Mouse (Mus musculus) thymus, adult 18-20 months (tissue): ENCODE measurements at regions not wholly inside any gene's neighbourhood (a gene's known extent, or its start where the extent isn't known, plus 50 kb on each side); places are given as distances from the start of the nearest gene placed in this dataset.
"Not testable (repeated sequence)": the region's sequence is repeated elsewhere in the genome, so short reads cannot be mapped to it uniquely, and the experiment has no call there.

ENCODE experiments used
- DNase-seq, 2 experiments: peaks; one replicate each; pipeline ENCODE4 v3.0.0; 2022; ENCODE audit warnings: mixed read lengths in 2 of 2

DNA sequence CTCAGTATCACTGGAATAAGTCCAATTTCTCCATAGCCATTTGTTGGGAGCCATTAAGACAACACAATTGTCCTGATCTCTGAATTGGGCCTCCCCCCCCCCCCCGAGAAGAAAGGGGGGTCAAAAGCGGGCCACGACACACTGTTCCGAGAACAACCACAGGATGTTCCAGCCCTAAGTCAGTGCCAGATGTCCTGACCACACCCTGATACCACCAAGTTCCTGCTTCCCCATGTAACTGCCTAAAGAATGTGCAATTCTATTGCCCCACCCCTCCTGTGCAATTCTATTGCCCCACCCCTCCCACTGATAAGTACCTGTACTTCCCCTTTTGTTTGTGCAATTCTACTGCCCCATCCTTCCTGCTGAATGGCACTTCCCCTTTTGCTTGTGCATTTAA, 80.4 kb downstream of the Enc1 start:
- DNase-seq: not testable (repeated sequence)

DNA sequence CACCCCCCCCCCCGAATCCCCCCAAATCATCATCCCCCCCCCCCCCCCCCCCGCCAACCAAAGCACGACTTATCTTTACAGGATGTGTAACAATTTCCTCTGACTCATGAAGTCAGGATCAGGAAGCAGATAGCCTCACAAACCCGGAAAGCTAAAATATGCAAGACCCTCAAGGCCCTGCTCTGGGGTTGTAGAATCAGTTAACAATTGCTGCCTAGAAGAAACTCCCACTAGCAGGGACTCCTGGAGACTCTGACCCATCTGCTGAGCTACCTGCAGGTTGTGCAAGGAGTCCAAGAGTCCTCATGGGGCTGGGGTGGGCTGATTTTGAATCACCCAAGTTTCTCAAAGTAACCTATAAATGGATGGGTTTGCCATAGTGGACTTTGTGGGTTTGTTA, 79.9 kb downstream of the Enc1 start:
- no peak for DNase-seq

DNA sequence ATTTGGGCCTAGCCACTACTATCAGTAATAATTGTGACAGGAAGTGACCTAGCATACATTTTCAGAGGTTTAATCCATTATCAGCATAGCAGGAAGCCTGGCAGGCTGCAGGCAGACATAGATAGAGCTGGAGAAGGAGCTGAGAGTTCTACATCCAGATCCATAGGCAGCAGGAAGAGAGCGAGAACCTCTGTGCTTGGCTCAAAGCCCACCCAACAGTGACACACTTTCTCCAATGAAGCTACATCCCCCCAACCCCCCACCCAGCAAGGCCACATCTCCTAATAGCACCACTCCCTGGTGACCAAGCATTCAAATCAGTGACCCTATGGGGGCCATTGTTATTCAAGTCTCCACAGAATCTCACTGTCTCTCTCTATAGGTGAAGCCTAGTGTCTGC, 79.4 kb downstream of the Enc1 start:
- no peak for DNase-seq

DNA sequence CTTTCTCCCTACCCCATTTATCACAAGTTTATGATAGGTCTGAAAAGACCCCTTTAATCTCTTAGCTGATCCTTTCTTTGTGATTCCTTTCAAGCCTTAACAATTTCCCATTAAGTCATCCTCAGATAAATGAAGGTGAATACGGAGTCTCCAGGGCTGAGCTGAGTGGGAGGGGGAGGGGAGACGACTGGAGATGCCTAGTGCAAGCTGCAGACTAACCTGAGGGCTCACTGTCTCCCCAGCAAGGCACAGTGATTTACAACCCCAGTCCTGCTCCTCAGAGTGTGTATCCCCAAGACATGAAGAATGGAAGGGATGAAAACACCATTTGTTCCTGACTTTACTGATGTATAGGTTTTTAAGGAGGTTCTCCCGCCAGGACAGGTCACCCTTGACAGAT, 76.7 kb downstream of the Enc1 start:
- no peak for DNase-seq

DNA sequence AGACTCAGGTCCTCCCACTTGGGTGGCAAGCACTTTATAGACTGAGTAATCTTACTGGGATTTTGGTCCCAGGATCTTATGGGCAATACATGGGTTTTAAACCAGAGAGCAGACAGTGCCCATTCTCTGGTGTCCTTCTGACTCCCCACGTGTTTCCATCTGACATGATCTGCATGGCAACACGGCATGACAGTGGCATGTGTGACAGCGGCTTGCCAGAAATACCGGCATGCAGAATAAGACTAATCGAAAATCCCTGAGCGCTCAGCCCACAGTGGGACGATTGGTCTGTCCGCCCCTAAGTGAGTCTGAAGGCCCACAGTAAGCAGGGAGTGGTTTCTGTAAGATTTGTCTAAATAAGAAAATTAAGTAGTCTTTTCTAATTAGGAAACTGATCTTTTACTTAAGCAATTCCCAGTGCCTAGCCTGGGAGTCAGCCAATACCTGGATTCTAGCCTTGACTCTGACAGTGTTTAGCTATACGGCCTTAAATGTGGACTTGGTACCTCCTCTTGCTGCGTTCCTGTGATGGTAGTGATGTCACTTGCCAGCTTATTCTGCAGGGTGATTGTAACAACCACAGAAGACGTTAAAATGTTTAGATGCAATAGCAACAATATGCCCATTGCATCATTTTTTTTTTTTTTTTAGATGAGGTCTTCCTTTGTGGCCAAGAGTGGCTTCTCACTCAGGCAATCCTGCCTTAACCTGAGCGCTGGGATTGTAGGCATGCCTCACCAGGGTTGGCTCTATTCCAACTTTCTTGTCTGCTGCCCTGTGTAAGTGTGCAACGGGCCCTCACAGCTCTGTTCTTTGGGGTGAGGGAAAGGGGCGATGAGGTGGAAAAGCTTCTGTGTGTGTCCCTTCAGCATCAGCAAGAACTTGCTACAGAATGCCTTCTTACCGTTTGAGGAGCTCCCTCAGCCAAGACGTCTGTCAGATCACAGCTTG, 71.8 kb downstream of the Enc1 start:
- no peak for DNase-seq

DNA sequence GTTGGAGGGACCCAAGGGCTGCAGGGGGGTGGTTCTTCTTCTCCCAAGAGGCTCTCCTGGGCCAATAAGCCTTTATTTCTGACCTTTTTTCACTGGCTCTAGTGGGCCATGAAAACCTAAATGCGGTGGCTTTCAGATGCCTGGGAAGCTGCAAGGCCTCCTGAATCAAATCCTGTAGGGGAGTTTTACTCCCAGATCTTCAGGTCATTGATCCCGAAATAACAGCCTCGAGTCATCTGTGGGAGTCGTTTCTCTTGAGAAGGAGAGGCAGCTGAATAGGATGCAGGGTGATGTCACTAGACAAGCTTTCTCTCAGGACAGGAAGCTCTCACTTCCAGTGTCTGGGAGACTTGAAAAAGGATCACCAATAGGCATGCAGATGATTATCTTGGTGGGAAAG, 70.4 kb downstream of the Enc1 start:
- DNase-seq: no peak

DNA sequence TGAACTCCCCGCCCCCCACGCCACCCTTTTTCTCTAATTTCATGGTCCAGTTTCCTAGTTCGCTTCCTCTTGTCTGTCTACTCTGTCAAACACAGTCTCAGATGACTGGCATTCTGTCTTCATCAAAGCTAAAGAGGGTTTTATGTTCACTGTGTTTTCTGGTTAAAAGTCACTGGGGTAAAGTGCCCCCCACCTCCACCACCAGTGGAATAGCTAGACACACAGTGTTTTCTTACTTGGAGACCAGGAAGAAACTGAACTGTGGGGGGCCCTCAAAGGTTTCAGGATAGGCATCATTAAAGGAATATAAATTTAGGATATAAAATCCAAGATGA, 69.9 kb downstream of the Enc1 start:
- no peak for DNase-seq

DNA sequence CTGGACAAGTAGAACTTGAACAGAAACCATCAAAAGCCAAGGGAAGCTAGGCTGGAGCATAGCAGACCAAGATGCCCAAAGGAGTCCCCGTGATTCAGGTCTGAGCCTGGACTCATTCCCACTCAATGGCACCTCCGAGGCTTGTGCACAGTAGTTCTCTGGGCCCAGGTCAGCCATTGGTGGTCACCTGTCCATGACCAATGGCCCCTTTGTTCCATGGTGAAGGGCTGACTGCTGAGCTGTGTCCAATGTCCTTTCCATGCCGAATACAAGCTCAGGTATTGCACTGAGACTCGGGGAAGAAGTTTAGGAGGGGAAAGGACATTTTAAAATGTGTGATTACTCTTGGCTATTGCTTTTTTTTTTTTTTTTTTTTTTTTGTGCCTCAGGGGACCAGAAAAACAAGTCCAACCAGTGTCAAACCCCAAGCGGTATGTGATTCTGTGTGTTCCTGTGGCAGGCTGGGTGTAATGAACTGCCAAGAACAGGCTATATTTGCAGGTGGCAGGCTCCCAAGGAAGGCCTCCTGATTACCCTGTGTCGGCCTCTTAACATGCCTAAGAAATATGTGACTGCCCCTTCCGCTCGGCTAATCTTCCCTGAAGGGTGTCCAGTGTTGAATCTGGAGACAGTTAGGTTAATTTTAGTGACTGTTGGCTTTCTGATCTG, 69.4 kb downstream of the Enc1 start:
- DNase-seq: no peak

DNA sequence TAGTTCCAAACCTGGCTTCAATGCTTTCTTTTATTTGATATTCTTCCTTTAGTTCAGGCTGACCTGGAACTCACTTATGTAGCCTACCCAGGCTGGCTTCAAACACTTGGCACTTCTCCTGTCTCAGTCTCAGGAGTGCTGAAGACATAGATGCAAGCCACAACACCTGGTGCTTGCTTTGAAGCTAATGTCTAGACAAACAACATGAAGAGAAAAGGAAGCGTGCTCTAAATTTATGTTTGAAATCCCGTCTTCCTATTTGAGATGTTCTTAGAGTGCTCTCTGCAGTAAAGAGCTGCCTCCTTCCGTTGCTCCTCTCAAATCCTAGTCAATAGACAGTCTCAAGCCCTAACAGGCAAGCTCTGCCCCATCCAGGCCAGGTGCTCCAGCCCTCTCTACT, 68.5 kb downstream of the Enc1 start:
- DNase-seq: peak in 1 of 2 experiments; percentile 29

DNA sequence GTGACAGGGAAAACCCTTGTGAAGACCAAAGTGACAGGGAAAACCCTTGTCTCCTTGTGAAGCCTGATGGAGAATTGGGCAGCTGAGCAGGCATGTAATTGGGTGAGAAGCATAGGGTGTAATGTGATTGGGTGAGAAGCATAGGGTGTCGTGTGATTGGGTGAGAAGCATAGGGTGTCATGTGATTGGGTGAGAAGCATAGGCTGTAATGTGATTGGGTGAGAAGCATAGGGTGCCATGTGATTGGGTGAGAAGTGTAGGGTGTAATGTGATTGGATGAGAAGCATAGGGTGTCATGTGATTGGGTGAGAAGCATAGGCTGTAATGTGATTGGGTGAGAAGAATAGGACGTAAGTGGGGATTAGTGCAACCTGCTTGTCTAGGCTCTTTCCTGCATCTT, 67.5 kb downstream of the Enc1 start:
- DNase-seq: no peak
